Mouse (Mus musculus): ENCODE data around the gene Rmdn2. TPM values are rescaled to one million over a fixed set of nuclear protein-coding genes. Genes with fewer than 3 reads are reported as not detected.

Gene Rmdn2
- polyA plus RNA-seq, 1 experiment, result 0.53 TPM

GRCm38 (mm10) chr17:79661848-79662247, 50.2 kb downstream of the Rmdn2 start:
- no peaks in the 10 kb centered on the region for H3K36me3 ChIP-seq (ENCODE audit: control insufficient read depth, insufficient read depth, low read length)
- 79% methylated on average over 9 of the region's 9 CpGs for WGBS
- no peaks in the 10 kb centered on the region for H3K27me3 ChIP-seq (ENCODE audit: control insufficient read depth, insufficient read depth, low read length)
- no peak for TF ChIP-seq POLR2A (IDR thresholded peaks at IDR 0.05; ENCODE audit: low read depth, low read length)
- TF ChIP-seq CTCF (IDR thresholded peaks at IDR 0.05; ENCODE audit: extremely low read depth, insufficient read length, insufficient replicate concordance, low read depth, low read length), result no peak
- no peak overlapping the region for H3K27ac ChIP-seq (ENCODE audit: insufficient read depth, low read depth, low read length)
- no peaks in the 10 kb centered on the region for H3K4me1 ChIP-seq (ENCODE audit: control insufficient read depth, insufficient read depth, insufficient read length, low read length)
- no peak overlapping the region for H3K4me3 ChIP-seq (ENCODE audit: low read depth, low read length)

GRCm38 (mm10) chr17:79663393-79664105, 51.9 kb downstream of the Rmdn2 start:
- Histone ChIP-seq H3K27ac (ENCODE audit: insufficient read depth, low read depth, low read length) (no peak overlapping the region), H3K27me3 (ENCODE audit: control insufficient read depth, insufficient read depth, low read length) (no peaks in the 10 kb centered on the region), H3K36me3 (ENCODE audit: control insufficient read depth, insufficient read depth, low read length) (no peaks in the 10 kb centered on the region), H3K4me3 (ENCODE audit: low read depth, low read length) (no peak overlapping the region), H3K4me1 (ENCODE audit: control insufficient read depth, insufficient read depth, insufficient read length, low read length) (no peaks in the 10 kb centered on the region)
- WGBS, result 14% methylated on average over 3 of the region's 3 CpGs
- TF ChIP-seq POLR2A (IDR thresholded peaks at IDR 0.05; ENCODE audit: low read depth, low read length), result no peak
- no peak for TF ChIP-seq CTCF (IDR thresholded peaks at IDR 0.05; ENCODE audit: extremely low read depth, insufficient read length, insufficient replicate concordance, low read depth, low read length)

DNA sequence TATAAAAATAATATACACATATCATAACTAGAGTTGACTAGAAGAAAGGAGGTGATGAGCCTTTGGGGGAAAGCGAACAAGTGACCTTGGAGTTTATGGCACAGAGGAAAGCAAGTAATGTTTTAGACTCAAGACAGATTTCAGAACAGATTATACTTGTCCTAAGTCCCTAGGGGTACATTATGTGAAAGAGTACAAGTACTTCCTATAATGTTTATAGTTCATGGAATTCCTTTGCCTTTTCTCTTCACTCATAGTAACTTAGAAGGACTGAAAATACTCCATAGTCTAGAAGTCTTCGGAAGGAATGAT, 52.4 kb downstream of the Rmdn2 start:
- Histone ChIP-seq H3K27me3 (ENCODE audit: control insufficient read depth, insufficient read depth, low read length) (no peaks in the 10 kb centered on the region), H3K36me3 (ENCODE audit: control insufficient read depth, insufficient read depth, low read length) (no peaks in the 10 kb centered on the region), H3K4me3 (ENCODE audit: low read depth, low read length) (no peak overlapping the region), H3K4me1 (ENCODE audit: control insufficient read depth, insufficient read depth, insufficient read length, low read length) (no peaks in the 10 kb centered on the region), H3K27ac (ENCODE audit: insufficient read depth, low read depth, low read length) (no peak overlapping the region)
- WGBS, result 89% methylated on average over 2 of the region's 2 CpGs
- TF ChIP-seq CTCF (IDR thresholded peaks at IDR 0.05; ENCODE audit: extremely low read depth, insufficient read length, insufficient replicate concordance, low read depth, low read length), result no peak
- no peak for TF ChIP-seq POLR2A (IDR thresholded peaks at IDR 0.05; ENCODE audit: low read depth, low read length)

DNA sequence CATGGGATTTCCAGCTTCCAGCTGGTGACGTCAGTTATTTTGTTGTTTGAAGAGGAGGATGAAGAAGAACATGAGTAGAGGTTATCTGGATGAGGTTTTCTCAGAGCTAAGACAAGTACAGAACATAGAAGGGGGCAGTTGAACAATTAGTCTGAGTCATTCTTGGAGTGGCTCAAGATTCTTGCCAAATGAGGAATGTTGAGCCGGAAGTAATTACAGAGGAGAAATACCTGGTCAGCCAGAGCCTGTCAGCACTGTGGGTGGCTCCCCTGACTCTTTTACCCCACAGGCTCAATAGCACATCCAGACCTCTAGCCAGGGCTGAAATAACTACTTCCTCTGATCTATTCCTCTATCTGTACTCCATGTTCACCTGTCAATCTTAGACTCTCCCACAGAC, 59.2 kb downstream of the Rmdn2 start:
- Histone ChIP-seq H3K36me3 (ENCODE audit: control insufficient read depth, insufficient read depth, low read length) (no peaks in the 10 kb centered on the region), H3K27ac (ENCODE audit: insufficient read depth, low read depth, low read length) (no peak overlapping the region), H3K4me3 (ENCODE audit: low read depth, low read length) (no peak overlapping the region), H3K4me1 (ENCODE audit: control insufficient read depth, insufficient read depth, insufficient read length, low read length) (no peaks in the 10 kb centered on the region), H3K27me3 (ENCODE audit: control insufficient read depth, insufficient read depth, low read length) (no peaks in the 10 kb centered on the region)
- 79% methylated on average over 2 of the region's 2 CpGs for WGBS
- TF ChIP-seq POLR2A (IDR thresholded peaks at IDR 0.05; ENCODE audit: low read depth, low read length) (no peak), CTCF (IDR thresholded peaks at IDR 0.05; ENCODE audit: extremely low read depth, insufficient read length, insufficient replicate concordance, low read depth, low read length) (no peak)

DNA sequence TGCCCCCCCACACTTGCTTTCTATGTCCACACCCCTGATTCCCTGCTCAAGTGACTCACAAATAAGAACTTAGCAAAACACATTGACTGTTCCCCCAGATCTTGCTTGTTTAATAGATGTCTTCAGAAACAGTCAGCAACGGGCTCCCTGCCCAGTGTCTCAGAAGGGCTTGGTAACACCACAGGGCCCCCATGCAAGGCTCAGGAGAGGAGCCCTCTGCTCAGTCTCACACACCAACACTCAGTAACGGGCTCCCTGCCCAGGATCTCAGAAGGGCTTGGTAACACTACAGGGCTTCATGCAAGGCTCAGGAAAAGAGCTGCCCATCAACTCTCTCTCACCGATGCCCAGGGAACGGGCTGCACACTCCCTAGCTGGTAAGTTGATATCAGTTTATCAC, 83.4 kb downstream of the Rmdn2 start:
- WGBS, result 80% methylated on average over 4 of the region's 4 CpGs
- Histone ChIP-seq H3K4me3 (ENCODE audit: low read depth, low read length) (no peak overlapping the region), H3K27me3 (ENCODE audit: control insufficient read depth, insufficient read depth, low read length) (no peaks in the 10 kb centered on the region)

DNA sequence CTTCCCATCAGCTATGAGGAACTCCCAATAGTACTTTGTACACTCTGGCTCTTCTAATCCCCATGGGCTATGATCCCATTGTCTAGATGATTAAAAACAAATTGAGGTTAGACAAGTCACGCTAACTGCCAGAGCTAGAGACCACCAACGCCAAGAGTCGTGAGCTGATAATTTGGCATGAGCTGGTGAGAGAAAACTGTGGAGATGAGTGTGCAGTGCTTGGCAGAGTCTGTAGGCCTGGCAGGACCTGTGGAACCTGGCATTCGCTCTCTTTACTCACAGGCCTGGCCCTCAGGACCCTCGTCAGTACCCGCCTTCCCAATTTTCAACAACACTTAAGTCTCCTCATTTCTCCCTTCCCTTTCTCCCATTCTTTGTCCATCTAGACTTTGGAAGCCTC, 83.9 kb downstream of the Rmdn2 start:
- Histone ChIP-seq H3K27me3 (ENCODE audit: control insufficient read depth, insufficient read depth, low read length) (no peaks in the 10 kb centered on the region), H3K4me3 (ENCODE audit: low read depth, low read length) (no peak overlapping the region), H3K36me3 (ENCODE audit: control insufficient read depth, insufficient read depth, low read length) (no peaks in the 10 kb centered on the region), H3K4me1 (ENCODE audit: control insufficient read depth, insufficient read depth, insufficient read length, low read length) (no peaks in the 10 kb centered on the region), H3K27ac (ENCODE audit: insufficient read depth, low read depth, low read length) (no peak overlapping the region)
- TF ChIP-seq POLR2A (IDR thresholded peaks at IDR 0.05; ENCODE audit: low read depth, low read length) (no peak), CTCF (IDR thresholded peaks at IDR 0.05; ENCODE audit: extremely low read depth, insufficient read length, insufficient replicate concordance, low read depth, low read length) (no peak)
- 89% methylated on average over 6 of the region's 6 CpGs for WGBS

More for the DNA sequence above, 83.4 kb downstream of the Rmdn2 start:
- Histone ChIP-seq H3K36me3 (ENCODE audit: control insufficient read depth, insufficient read depth, low read length) (no peaks in the 10 kb centered on the region), H3K4me1 (ENCODE audit: control insufficient read depth, insufficient read depth, insufficient read length, low read length) (no peaks in the 10 kb centered on the region), H3K27ac (ENCODE audit: insufficient read depth, low read depth, low read length) (no peak overlapping the region)
- no peak for TF ChIP-seq CTCF (IDR thresholded peaks at IDR 0.05; ENCODE audit: extremely low read depth, insufficient read length, insufficient replicate concordance, low read depth, low read length)
- TF ChIP-seq POLR2A (IDR thresholded peaks at IDR 0.05; ENCODE audit: low read depth, low read length), result no peak

DNA sequence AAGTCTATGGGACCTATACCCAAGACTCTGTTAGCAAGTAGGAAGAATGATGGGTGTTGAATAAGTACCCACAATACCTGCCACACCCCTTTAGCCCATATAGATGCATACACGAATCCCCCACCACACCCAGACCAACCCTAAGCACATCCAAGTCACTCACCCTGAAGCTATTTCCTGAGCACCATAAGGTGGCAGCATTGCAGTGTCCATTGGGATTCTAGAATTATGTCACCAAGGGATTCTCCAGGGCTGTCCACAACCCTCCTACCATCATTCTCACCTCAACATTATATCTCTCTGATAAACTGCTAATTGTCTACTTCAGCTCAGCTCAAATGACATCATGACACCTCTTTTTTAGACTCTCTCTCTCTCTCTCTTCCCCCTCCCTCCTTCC, 87.5 kb downstream of the Rmdn2 start:
- no peaks in the 10 kb centered on the region for H3K27me3 ChIP-seq (ENCODE audit: control insufficient read depth, insufficient read depth, low read length)
- 5% methylated on average over 1 of the region's 1 CpGs for WGBS
- no peaks in the 10 kb centered on the region for H3K36me3 ChIP-seq (ENCODE audit: control insufficient read depth, insufficient read depth, low read length)
- H3K4me3 ChIP-seq (ENCODE audit: low read depth, low read length), result no peak overlapping the region
- no peaks in the 10 kb centered on the region for H3K4me1 ChIP-seq (ENCODE audit: control insufficient read depth, insufficient read depth, insufficient read length, low read length)
- no peak overlapping the region for H3K27ac ChIP-seq (ENCODE audit: insufficient read depth, low read depth, low read length)
- TF ChIP-seq CTCF (IDR thresholded peaks at IDR 0.05; ENCODE audit: extremely low read depth, insufficient read length, insufficient replicate concordance, low read depth, low read length) (no peak), POLR2A (IDR thresholded peaks at IDR 0.05; ENCODE audit: low read depth, low read length) (no peak)

All from small intestine, adult 2 months (tissue).